Mouse (Mus musculus) induced T-regulatory cell, adult 2 months (primary cell): ENCODE measurements at regions not wholly inside any gene's neighbourhood (a gene's known extent, or its start where the extent isn't known, plus 50 kb on each side); places are given as distances from the start of the nearest gene placed in this dataset.

Source experiments
- DNase-seq: peaks from one replicate; pipeline ENCODE4 v3.0.0-alpha.2; 2012; ENCODE audit warnings: low read depth

DNA sequence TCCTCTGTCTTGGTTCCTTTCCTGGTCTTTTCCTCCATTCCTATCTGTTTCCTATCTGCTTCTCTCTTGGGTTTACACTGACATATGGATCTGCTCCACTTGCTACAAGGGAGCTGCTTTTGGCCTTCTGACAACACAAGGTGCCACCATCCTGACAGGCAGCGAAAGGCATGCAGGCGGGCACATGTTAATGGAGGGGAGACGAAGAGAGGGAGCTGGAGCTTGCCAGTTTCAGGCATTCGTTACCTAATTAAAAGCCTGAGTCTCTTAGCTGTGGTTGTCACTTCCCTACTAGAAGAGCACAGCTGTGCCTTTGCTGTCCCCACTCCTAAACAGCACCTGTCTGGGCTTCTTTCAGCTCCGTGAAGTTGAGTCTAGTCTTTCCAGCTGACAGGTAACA is 711.5 kb upstream of the Kirrel3 start:
- DNase-seq, result no peak

GRCm38 (mm10) chr9:33790617-33791016 is 695.1 kb upstream of the Kirrel3 start:
- no peak for DNase-seq

DNA sequence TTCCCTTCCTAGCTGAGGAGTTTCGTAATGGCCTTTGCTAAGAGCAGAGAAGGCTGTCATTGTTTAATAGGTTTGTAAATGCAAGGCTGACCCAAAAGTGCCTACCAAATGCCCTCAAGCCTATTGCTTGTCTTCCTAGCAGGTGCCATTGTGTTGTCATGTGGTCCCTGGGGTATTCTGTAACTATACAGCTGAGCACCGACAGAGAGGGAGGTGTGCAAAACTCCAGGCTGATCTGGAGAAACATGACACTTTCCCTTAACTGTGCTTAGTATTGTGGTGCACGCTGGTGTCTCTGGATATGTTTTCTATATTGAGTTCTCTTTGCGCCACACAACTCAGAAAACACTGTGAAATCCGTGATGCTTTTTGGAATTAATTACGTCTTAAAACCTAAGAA is 685.4 kb upstream of the Kirrel3 start:
- no peak for DNase-seq

GRCm38 (mm10) chr9:33800763-33801162 is 684.9 kb upstream of the Kirrel3 start:
- DNase-seq, result no peak

GRCm38 (mm10) chr9:33814739-33815368 is 670.8 kb upstream of the Kirrel3 start:
- DNase-seq, result no peak

GRCm38 (mm10) chr9:33822574-33823394 is 662.9 kb upstream of the Kirrel3 start:
- no peak for DNase-seq

GRCm38 (mm10) chr9:33826116-33826515 is 659.6 kb upstream of the Kirrel3 start:
- no peak for DNase-seq

- no peak for DNase-seq
Measured at GRCm38 (mm10) chr9:33827409-33827808, 658.3 kb upstream of the Kirrel3 start.

- DNase-seq, result no peak
Measured at GRCm38 (mm10) chr9:33837666-33838380, 647.9 kb upstream of the Kirrel3 start.

GRCm38 (mm10) chr9:33849623-33850022 is 636.1 kb upstream of the Kirrel3 start:
- DNase-seq, result no peak

GRCm38 (mm10) chr9:33850024-33850423 is 635.7 kb upstream of the Kirrel3 start:
- no peak for DNase-seq

- no peak for DNase-seq
Measured at GRCm38 (mm10) chr9:33850993-33851392, 634.7 kb upstream of the Kirrel3 start.

DNA sequence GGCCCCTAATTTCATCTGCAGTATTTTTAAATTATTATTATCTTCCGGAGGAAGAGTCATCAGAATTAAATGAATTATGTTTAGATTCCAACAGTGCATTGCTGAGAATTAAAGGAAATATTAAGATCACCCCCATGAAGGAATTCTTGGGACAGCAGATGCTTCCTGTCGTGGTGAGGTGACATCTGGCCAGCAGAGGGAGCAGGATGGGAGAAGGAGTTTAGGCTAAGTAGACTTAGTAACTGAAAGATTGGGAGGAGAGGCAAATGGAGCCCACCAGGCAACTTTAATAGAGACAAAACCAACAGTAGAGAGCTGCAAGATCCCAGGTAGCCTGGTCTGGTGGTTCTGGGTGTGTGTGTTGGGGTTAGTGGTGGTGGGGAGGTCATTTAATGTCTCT is 629.5 kb upstream of the Kirrel3 start:
- no peak for DNase-seq

DNA sequence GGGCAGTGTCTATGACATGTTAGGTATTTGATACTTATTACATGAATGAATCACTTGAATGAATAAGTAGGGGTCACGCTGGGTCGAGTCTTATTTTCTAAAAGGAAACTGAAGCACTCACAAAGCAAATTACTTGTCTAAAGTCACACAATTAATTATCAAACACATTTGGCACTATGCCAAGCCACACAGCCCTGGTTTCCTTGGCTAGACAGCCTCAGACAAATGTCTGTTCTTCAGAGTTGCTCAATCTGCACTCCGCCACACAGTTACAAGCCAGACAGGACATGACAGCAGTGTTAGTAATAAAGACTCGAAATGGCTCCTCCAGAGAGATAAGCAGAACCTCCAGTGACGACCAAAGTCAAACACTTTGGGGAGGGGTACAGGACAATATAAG is 627.2 kb upstream of the Kirrel3 start:
- DNase-seq, result no peak

DNA sequence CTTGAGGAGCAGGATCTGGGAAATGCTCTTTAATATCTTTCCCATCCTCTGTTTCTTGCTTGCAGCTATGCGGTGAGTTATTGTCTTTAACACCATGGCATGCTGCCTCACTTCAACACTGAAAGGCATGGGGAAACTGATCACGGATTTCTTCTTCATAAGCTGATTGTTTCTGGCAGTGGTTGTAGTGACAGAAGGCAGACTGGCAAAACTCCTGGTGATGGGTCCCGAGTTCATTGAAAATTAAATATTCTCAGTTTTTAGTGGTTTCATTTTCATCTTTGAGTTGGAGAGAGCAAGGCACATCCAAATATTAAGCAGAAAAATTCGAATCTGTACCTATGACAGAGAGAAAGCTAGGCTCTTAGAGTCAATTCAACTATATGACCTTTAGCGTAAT is 617.0 kb upstream of the Kirrel3 start:
- no peak for DNase-seq

GRCm38 (mm10) chr9:33887279-33887678 is 598.4 kb upstream of the Kirrel3 start:
- DNase-seq, result no peak

DNA sequence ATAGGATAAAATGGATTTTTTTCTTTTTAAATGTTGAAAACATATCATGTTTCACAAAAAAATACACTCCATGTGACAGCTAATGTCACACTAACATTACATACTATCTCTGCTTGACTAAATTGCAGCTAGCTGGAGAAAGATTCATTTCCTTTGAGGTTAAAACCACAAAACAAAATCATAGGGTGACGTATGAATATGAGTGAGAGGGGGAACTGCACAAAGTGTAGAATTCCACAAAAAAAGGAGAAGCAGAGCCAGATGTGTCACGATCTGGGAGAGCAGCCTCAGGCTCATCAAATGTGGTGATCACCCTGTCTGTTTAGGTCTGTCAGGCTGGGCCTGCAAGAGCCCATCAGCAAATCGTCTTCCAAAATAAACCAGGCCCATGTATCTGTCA is 593.7 kb upstream of the Kirrel3 start:
- no peak for DNase-seq

DNA sequence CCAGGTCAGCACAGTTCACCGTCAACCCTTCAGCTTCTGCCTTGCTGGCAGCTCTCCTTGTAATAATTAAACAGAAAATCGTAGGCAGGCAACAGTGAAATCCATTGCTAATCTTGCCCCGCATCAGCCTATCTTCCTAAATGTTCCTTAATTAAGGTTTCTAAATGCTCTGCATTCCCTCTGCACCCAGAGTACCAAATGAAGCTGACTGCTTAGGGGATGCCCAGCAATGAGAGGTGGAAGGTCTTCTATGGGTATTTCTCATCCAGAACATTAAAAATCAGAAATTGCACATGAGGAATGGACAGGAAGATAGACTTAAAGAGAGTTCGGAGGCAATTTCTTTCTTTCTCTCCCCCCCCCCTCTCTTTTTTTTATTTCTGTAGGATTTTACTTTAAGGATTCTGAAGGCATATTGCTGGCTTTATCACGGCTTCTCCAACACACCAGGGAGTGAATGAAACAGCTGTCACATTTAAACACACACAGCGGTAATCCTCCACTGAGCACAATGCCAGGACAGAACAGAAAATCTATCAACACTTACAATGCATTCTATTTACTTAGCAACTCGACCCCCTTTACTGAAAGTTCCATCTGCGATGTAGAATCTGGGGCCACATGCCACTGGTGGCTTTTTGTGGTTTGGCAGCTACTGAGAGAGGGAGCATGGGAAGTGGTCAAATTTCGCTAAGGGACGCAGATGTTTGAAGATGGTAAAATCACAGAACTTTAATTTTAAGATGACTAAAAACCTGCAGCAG is 584.2 kb upstream of the Kirrel3 start:
- no peak for DNase-seq

DNA sequence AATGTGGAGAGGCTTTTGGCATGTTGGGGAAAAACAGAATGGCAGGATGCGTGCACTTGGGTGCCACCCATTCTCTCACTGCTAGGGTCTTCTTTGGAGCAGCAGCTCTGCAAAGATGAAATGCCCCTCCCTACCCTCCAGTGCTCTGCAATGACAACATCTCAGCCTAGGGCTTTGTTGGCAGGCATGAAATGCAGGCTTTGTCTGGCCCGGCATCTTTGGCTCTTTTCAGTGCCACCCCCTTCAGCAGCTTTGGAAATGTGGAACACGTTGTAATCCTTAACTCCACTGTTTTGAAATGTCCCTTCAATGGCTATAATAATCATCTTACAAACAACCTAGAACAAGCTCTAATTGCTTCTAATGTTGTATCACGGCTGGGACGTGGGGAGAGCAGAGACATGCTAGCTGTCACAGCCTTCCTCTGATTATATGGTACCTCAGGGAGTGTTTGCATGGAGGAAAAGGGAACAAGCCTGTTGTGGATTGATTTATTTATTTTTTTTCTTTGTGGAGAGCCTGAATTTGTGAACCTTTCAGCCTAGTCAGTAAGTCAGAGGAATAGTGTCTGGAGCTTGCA is 581.6 kb upstream of the Kirrel3 start:
- no peak for DNase-seq

- DNase-seq, result no peak
Measured at GRCm38 (mm10) chr9:33914919-33915318, 570.8 kb upstream of the Kirrel3 start.

GRCm38 (mm10) chr9:33915349-33916056 is 570.2 kb upstream of the Kirrel3 start:
- DNase-seq, result no peak
